Mouse (Mus musculus) layer of hippocampus, postnatal 36 days (tissue): ENCODE measurements at regions not wholly inside any gene's neighbourhood (a gene's known extent, or its start where the extent isn't known, plus 50 kb on each side); places are given as distances from the start of the nearest gene placed in this dataset.
"Not testable (repeated sequence)": the region's sequence is repeated elsewhere in the genome, so short reads cannot be mapped to it uniquely, and the experiment has no call there.

Experiments used
- DNase-seq, 2 experiments: peaks; one replicate each; pipeline ENCODE4 v3.0.0; 2022

GRCm38 (mm10) chr13:99128979-99129378 lies 55.6 kb upstream of the Zfp366 start:
- DNase-seq = no peak

GRCm38 (mm10) chr13:99128284-99128691 lies 56.3 kb upstream of the Zfp366 start:
- DNase-seq = no peak

DNA sequence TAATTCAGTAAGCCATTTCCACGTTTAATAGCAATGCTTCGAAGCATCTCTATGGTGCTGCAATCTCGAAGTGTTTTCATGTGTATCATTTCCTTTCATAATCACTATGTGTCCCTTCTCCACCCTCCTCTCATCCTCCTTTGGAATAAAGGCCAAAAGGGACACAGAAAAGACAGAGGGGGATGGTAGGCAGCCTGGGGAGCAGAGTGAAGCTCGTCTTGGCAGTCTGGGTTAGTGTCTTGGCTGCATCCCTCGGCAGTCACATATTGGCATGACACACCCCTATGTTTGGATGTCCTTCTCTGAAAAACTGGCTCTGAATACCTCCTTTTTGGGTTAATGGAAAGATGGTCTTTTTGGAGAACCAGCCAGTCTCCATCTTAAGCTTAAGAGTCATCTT lies 56.9 kb upstream of the Zfp366 start:
- no peak for DNase-seq

DNA sequence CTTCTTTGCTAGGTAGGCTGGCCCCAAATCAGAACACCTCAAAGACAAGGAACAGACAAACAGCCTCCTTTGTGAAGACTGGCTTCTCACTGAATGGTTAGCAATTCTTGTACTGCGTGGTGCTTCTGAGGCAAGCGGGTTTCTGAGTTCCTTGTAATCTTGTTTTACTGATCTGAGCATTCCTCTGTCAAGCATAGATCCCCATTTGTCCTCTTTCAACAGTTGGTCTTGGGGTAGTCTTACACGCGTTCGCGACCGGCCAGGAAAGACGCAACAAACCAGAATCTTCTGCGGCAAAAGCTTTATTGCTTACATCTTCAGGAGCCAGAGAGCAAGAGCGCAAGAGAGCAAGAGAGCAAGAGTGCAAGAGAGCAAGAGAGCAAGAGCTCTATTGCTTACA lies 57.7 kb upstream of the Zfp366 start:
- DNase-seq = not testable (repeated sequence)

DNA sequence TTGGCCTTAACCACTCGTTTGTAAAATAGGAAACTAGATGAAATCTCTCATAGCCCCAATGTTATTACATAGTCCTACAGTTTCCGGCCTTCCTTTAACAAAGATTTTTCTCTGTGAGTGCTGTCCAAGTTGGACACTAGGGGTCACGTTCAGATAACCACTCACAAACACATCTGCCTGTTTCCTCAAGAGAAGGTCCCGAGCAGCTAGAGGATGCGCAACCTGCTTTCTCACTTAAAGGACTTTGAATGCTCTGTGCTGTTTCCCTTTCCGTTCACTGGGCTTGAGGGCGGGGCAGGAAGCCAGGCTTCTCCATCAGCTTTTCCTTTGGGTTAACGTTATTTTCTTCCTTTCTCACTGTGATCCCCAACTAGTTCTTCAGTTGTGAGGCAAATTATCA lies 58.1 kb upstream of the Zfp366 start:
- DNase-seq = no peak

DNA sequence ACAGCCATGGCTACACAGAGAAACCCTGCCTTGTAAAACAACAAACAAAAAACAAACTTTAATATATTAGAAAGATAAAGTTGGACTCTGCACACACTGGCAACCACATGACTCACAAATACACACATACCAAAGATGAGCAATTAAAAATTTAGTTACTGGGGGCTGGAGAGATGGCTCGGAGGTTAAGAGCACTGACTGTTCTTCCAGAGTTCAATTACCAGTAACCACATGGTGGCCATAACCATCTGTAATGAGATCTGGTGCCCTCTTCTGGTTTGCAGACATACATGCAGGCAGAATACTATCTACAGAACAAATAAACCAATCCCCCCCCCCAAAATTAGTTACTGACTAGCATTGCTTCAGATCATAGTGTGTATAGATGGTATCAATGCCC lies 58.7 kb upstream of the Zfp366 start:
- no peak for DNase-seq

GRCm38 (mm10) chr13:99124894-99125570 lies 59.6 kb upstream of the Zfp366 start:
- no peak for DNase-seq

DNA sequence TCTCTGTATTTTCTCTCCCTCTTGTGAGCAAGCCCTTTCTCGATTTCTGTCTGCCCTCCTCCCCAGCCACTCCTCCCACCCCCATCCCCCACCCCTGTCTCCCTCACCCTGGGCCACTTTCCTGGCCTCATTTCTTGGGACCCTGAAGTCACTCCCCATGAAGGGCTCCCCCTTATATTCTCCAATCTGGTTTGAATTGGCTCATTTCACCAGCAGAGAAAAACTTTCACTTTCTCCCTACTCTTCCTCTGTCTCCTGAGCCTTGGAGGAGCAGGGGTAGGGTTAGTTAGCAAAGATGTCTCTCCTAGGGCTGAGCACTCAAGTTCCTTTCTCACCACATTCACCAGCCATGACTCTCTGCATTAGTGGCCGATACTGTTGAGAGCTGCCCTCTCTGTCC lies 60.5 kb upstream of the Zfp366 start:
- DNase-seq = no peak

DNA sequence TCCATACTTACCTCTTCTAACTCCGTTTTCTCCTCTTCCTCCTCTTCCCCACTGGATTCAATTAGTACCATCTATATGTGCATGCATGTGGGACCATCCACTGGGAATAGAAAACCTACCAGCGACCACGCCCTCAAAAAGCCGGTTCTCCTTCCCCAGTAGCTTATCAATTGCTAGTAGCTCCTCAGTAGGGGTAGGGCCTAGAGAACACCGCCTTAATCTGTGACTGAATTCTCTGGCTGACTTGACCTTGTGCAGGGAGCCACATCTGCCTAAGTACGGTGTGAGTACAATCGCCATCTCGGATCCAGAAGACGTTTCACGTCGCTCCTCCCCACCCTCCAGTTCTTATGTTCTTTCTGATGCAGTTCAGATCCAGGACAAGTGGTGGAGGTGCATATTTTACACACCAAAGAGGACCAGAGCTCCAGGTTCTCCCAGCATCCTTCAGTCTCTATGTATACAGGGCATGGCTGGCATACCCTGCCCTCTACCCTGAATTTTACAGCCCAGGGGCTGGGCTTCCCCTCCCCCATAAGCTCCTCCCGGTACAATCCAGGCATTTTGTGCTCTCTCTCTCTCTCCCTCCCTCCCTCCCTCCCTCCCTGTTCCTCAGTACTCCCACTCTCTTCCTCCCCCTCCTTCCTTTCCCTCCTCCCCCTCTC lies 61.0 kb upstream of the Zfp366 start:
- no peak for DNase-seq

DNA sequence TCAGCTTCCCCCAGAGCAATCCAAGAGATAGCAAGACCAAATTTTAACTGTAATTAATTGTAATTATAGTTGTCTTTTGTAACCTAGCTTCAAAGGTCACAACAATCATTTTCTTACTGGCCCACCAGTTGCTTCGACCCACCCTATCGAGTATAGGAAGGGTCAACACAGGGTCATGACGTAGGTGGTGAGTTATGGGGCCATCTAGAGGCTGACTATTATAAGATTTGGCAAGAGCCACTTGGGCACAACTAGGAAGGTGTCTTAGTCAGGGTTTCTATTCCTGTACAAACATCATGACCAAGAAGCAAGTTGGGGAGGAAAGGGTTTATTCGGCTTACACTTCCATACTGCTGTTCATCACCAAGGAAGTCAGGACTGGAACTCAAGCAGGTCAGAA lies 62.1 kb upstream of the Zfp366 start:
- not testable (repeated sequence) for DNase-seq

GRCm38 (mm10) chr13:99121096-99121495 lies 63.5 kb upstream of the Zfp366 start:
- no peak for DNase-seq

DNA sequence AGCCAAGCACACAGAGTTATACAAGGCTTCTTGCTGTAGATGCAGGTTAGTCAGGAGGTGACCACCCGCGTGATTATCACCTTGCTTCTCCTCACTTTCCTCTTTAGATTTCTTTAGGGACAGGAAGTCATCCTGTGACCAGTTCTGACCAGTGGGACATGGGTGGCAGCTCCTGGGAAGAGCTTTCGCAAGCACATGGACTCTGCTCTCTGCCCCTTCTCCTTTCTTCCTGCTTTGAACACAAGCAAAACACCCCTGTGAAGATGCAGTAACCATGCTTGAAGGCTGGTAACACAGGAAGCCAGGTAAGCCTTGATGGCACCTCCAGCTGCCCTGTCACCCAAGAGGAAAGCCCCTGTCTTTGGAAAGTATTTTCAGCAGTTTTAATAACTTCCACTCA lies 64.7 kb upstream of the Zfp366 start:
- no peak for DNase-seq

DNA sequence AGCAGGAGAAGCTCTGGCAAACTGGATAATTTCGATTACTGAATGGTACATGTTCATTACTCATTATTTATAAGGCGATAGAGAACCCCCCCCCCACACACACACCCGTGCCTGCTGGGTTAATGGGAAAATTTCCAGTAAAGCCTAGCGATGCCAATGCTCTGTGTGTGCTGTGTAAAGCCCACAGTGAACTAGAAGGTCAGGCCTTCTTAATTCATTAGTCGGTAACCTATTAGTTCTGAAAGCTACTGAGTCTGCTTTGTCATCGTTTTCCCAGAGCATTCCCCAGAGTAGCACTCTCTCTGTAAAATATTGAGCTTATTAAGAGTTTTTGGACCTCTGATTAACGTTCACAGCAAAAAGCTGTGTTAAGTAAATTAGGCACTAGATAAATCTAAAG lies 65.7 kb upstream of the Zfp366 start:
- DNase-seq = no peak

DNA sequence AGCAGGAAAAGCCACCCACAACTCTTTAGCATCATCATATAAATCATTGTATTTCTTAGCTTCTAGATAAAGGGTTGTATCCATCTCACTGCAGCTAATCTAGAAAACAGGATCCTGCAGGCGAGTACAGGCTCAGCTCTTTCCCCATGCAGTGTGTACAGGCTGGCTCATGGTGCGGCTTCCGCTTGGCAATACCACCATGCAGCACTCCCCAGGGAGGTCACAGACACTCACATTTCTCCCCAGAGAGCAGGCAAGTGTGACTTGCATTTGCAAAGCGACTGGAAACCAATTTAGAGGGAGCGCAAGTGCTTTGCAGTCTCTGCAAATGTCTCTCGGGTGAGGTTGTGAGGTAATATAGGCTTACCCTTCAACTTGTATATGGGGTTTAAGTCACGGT lies 69.1 kb upstream of the Zfp366 start:
- DNase-seq = no peak

- no peak for DNase-seq
These were observed 70.1 kb upstream of the Zfp366 start for GRCm38 (mm10) chr13:99114565-99114964.

- no peak for DNase-seq
These were observed 72.8 kb upstream of the Zfp366 start for GRCm38 (mm10) chr13:99111736-99112386.

DNA sequence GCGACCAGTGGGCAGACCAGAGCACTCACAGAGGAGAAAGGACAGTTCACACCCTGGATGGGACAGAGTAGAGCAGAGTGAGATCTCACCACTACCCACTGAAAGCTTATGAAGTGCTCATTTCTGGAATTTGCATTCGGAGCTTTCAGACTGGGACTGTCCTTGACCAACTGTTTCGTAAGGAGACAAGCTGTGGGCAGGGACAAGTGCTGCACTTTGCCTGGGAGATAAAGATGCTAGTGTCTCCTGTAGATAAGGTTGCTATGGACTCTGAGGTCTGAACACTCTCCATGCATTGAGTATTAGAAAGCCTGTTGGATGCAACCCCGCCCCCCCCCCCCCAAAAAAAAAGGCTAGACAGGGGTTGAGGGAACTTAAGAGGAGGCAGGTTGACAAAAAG lies 76.6 kb upstream of the Zfp366 start:
- DNase-seq = no peak

DNA sequence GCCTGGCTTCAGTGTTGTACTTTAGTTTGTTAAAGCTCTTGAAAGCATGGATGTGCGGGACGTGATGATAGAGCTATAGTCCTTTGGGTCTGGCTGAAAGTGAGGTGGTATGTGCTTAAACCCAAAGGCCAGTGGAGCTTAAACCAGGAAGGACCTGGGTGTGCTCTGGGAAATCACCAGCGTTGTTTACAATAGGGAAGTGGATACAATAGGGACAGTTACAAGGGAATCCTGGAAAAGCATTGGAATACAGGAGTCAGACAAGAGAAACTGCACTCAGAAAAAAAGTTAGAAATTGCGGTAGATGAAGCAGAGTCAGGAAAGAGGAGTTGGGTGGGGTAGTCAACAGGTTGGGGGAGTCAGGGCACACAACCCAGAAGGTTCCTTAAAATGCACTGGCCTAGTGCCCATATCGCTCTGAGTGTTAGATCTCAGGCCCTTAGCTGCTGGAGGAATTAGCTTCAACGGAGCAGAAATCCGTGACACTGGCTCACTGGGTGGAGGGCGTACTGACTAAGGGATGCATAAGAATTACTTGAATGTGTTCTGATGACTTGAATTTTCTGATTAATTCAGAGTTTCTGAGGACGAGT lies 82.4 kb upstream of the Zfp366 start:
- no peak for DNase-seq

DNA sequence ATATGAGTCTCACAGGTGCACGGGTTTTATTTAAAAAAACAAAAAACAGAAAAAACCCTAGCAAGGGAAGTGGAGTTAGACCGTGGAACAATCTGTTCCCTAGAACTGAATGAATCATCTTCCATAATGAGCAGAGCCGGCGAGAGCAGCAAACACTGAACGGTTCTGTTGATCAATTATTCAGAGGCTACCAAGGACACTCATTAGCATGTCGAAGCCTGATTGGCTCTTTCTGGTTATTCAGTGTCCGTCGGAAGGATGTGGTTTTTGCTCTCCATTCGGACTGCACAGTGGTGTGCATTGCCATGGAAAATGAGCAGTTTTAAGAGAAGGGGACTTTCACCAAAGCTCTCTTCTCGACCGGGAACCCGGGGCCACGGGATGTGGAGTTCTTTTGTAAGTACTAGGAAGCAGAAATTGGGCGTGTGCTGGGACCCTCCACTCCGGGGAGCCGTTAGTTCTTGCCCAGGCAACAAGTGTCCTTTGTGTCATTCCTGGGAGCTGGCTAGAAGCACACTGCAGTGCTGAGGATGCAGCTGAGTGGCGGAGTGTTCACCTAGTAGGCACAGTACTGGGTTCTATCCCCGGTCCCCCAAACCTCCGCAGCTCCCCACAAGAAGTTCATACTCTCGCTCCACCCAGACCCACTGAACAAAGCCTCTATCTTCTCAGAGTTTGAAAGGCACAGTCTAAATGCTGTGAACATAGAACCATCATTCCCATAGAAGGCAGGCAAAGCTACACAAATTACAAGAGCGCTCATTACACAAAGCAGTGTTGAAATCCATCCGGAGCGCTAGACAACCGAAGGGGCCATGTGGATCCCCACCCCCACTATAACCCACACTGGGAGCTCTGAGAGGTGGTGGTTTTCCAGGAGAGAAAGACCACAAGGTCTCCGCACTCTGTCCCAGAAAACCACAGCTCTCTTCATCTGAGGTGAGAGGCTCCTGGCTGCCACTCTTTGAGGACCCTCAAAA lies 83.9 kb upstream of the Zfp366 start:
- peak; percentile 66 for DNase-seq

DNA sequence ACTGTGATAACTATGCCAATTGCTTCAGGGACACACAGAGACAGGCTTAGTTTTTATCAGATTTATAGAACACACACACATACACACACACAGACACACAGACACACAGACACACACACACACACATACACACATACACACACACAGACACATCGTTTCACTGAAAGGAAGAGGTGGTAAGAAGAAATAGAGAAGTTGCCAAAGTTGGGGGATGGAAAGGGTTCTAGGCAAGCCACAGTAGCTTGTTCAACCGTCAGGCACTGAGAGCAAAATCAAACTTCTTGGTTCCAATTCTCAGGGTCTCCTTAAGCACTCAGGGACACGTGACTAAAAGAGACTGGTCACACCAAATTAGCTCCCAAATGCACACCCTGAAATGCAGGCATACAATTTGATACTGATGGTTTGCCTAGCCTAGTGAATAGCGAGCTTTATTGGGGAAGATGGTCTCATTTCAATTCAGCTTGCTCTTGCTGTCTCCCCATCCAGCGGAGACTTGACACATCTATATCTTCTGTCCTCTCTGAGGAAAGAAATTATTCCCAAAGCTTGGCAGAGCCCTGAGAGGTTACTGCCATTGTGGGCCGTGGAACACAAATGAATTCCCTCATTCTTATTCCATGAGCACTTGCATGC lies 84.7 kb upstream of the Zfp366 start:
- peak; percentile 41 to 42 for DNase-seq

DNA sequence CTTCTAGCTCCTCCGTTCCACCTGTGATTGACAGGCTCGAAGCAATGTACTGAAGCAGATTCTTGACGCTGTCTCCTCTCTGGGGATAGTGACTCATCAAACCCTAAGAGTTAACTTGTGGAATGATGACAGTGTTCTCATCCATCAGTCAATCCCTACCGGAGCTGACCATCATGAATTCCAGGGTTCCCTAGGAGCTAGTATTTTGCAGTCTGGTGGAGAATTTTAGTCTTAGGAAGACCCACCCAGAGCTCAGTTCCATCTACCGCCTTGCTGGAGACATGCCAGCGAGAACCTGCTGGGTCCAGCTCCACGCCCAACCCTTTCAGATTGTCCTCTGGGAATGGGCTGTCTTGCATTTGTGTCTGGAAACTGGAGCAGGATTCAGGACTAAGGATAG lies 85.4 kb upstream of the Zfp366 start:
- no peak for DNase-seq
